Mouse (Mus musculus): ENCODE measurements at regions not wholly inside any gene's neighbourhood (a gene's known extent, or its start where the extent isn't known, plus 50 kb on each side); places are given as distances from the start of the nearest gene placed in this dataset.

GRCm38 (mm10) chr11:112839721-112840494, 57.9 kb downstream of the Sox9 start:
- DNase-seq: peak; percentile 26

GRCm38 (mm10) chr11:112840495-112840828, 58.4 kb downstream of the Sox9 start:
- no peak for DNase-seq

GRCm38 (mm10) chr11:112844258-112844901, 62.4 kb downstream of the Sox9 start:
- DNase-seq: no peak

GRCm38 (mm10) chr11:112847146-112847545, 65.1 kb downstream of the Sox9 start:
- DNase-seq: no peak

GRCm38 (mm10) chr11:112847851-112848250, 65.8 kb downstream of the Sox9 start:
- no peak for DNase-seq

- DNase-seq: no peak
Observed at GRCm38 (mm10) chr11:112849974-112850373, 68.0 kb downstream of the Sox9 start.

- no peak for DNase-seq
Observed at GRCm38 (mm10) chr11:112850532-112851272, 68.7 kb downstream of the Sox9 start.

- DNase-seq: no peak
Observed at GRCm38 (mm10) chr11:112851321-112851720, 69.3 kb downstream of the Sox9 start.

GRCm38 (mm10) chr11:112855975-112856374, 74.0 kb downstream of the Sox9 start:
- DNase-seq: no peak

GRCm38 (mm10) chr11:112859309-112859708, 77.3 kb downstream of the Sox9 start:
- no peak for DNase-seq

GRCm38 (mm10) chr11:112860797-112861196, 78.8 kb downstream of the Sox9 start:
- DNase-seq: no peak

GRCm38 (mm10) chr11:112861233-112861632, 79.2 kb downstream of the Sox9 start:
- DNase-seq: no peak

GRCm38 (mm10) chr11:112865836-112866235, 83.8 kb downstream of the Sox9 start:
- no peak for DNase-seq

GRCm38 (mm10) chr11:112869571-112869970, 87.5 kb downstream of the Sox9 start:
- no peak for DNase-seq

GRCm38 (mm10) chr11:112870201-112871035, 88.4 kb downstream of the Sox9 start:
- no peak for DNase-seq

- no peak for DNase-seq
Observed at GRCm38 (mm10) chr11:112872677-112873367, 90.8 kb downstream of the Sox9 start.

- no peak for DNase-seq
Observed at GRCm38 (mm10) chr11:112874239-112874638, 92.2 kb downstream of the Sox9 start.

- DNase-seq: no peak
Observed at GRCm38 (mm10) chr11:112876226-112876625, 94.2 kb downstream of the Sox9 start.

- DNase-seq: no peak
Observed at GRCm38 (mm10) chr11:112878436-112878835, 96.4 kb downstream of the Sox9 start.

- DNase-seq: no peak
Observed at GRCm38 (mm10) chr11:112880736-112881135, 98.7 kb downstream of the Sox9 start.

- no peak for DNase-seq
Observed at GRCm38 (mm10) chr11:112885336-112885940, 103.4 kb downstream of the Sox9 start.

GRCm38 (mm10) chr11:112886139-112886538, 104.1 kb downstream of the Sox9 start:
- no peak for DNase-seq
